Mouse (Mus musculus): Measurements from ENCODE around the gene Acp1. TPM values are rescaled to one million over a fixed set of nuclear protein-coding genes. Genes with fewer than 3 reads are reported as not detected.

The Acp1 gene
- total RNA-seq (2021): 10 to 100 TPM; 56.4 to 57.9 TPM

- DNase-seq (ENCODE audit: extremely low spot score in 1 of 2, low spot score in 1 of 2): peak; percentile 92 to 95
These were observed at the start of gene Acp1, which contains the start of gene Sh3yl1 for GRCm38 (mm10) chr12:30911261-30912047. Gene Acp1, minus strand, starts transcription at chr12:30911589. Gene Sh3yl1, plus strand, starts transcription at chr12:30911668.

- no peak for DNase-seq (ENCODE audit: extremely low spot score in 1 of 2, low spot score in 1 of 2)
These were observed 32.8 kb upstream of the Acp1 start for GRCm38 (mm10) chr12:30944197-30944596.

GRCm38 (mm10) chr12:30943057-30943986 lies 31.9 kb upstream of the Acp1 start:
- no peak for DNase-seq (ENCODE audit: extremely low spot score in 1 of 2, low spot score in 1 of 2)

GRCm38 (mm10) chr12:30936899-30937298 lies 25.5 kb upstream of the Acp1 start:
- no peak for DNase-seq (ENCODE audit: extremely low spot score in 1 of 2, low spot score in 1 of 2)

GRCm38 (mm10) chr12:30933299-30933698 lies 21.9 kb upstream of the Acp1 start:
- no peak for DNase-seq (ENCODE audit: extremely low spot score in 1 of 2, low spot score in 1 of 2)

- no peak for DNase-seq (ENCODE audit: extremely low spot score in 1 of 2, low spot score in 1 of 2)
These were observed 16.8 kb upstream of the Acp1 start for GRCm38 (mm10) chr12:30928182-30928581.

- no peak for DNase-seq (ENCODE audit: extremely low spot score in 1 of 2, low spot score in 1 of 2)
These were observed 11.0 kb upstream of the Acp1 start for GRCm38 (mm10) chr12:30922401-30922800.

- DNase-seq (ENCODE audit: extremely low spot score in 1 of 2, low spot score in 1 of 2): no peak
These were observed 1.5 kb upstream of the Acp1 start for GRCm38 (mm10) chr12:30912840-30913239.

GRCm38 (mm10) chr12:30912048-30912381 lies 626 bp upstream of the Acp1 start:
- peak in 1 of 2 experiments; percentile 20 for DNase-seq (ENCODE audit: extremely low spot score in 1 of 2, low spot score in 1 of 2)

GRCm38 (mm10) chr12:30910860-30911259 lies 529 bp downstream of the Acp1 start:
- DNase-seq (ENCODE audit: extremely low spot score in 1 of 2, low spot score in 1 of 2): no peak

GRCm38 (mm10) chr12:30909881-30910280 lies 1.5 kb downstream of the Acp1 start:
- no peak for DNase-seq (ENCODE audit: extremely low spot score in 1 of 2, low spot score in 1 of 2)

- no peak for DNase-seq (ENCODE audit: extremely low spot score in 1 of 2, low spot score in 1 of 2)
These were observed 2.7 kb downstream of the Acp1 start for GRCm38 (mm10) chr12:30908658-30909057.

- no peak for DNase-seq (ENCODE audit: extremely low spot score in 1 of 2, low spot score in 1 of 2)
These were observed 14.3 kb downstream of the Acp1 start for GRCm38 (mm10) chr12:30897039-30897438.

- no peak for DNase-seq (ENCODE audit: extremely low spot score in 1 of 2, low spot score in 1 of 2)
These were observed 20.0 kb downstream of the Acp1 start for GRCm38 (mm10) chr12:30891438-30891837.

- DNase-seq (ENCODE audit: extremely low spot score in 1 of 2, low spot score in 1 of 2): peak; percentile 36 to 73
These were observed 21.3 kb downstream of the Acp1 start for GRCm38 (mm10) chr12:30890067-30890466.

GRCm38 (mm10) chr12:30888003-30888402 lies 23.4 kb downstream of the Acp1 start:
- no peak for DNase-seq (ENCODE audit: extremely low spot score in 1 of 2, low spot score in 1 of 2)

- no peak for DNase-seq (ENCODE audit: extremely low spot score in 1 of 2, low spot score in 1 of 2)
These were observed 25.5 kb downstream of the Acp1 start for GRCm38 (mm10) chr12:30885891-30886290.

GRCm38 (mm10) chr12:30884622-30885230 lies 26.7 kb downstream of the Acp1 start:
- DNase-seq (ENCODE audit: extremely low spot score in 1 of 2, low spot score in 1 of 2): no peak

- peak; percentile 17 to 22 for DNase-seq (ENCODE audit: extremely low spot score in 1 of 2, low spot score in 1 of 2)
These were observed 27.3 kb downstream of the Acp1 start, which contains the start of gene Alkal2 for GRCm38 (mm10) chr12:30883986-30884621. Gene Alkal2, plus strand, starts transcription at chr12:30884322.

GRCm38 (mm10) chr12:30883592-30883985 lies 27.8 kb downstream of the Acp1 start:
- no peak for DNase-seq (ENCODE audit: extremely low spot score in 1 of 2, low spot score in 1 of 2)

All from layer of hippocampus, postnatal 25 days (tissue).